Mouse (Mus musculus) granulocyte monocyte progenitor cell, adult 5-6 weeks (primary cell): ENCODE measurements around the gene Sohlh2. TPM values are rescaled to one million over a fixed set of nuclear protein-coding genes. Genes with fewer than 3 reads are reported as not detected.

Experiments used
- ATAC-seq: replicated peaks from 2 replicates; pipeline ENCODE4 v1.8.0; 2016; ENCODE audit warnings: mild to moderate bottlenecking, moderate TSS enrichment, inconsistent platforms; ENCODE audit not compliant: poor library complexity, severe bottlenecking
- total RNA-seq, 2 experiments: library from RNA; stranded (forward) in 1 of 2; stranded (reverse) in 1 of 2; fragments of 200-712, 200-1000 nt in 1 of 2; fragments of >200 nt in 1 of 2; fragmentation: Nextera tagmentation in 1 of 2; gene quantifications; 2 replicates each; pipeline ENCODE4 v1.2.3; 2014 to 2017

Gene Sohlh2
- not detected in 2 replicates for total RNA-seq (2014; fragmentation: Nextera tagmentation)
- total RNA-seq (2017), result not detected in 2 replicates

DNA sequence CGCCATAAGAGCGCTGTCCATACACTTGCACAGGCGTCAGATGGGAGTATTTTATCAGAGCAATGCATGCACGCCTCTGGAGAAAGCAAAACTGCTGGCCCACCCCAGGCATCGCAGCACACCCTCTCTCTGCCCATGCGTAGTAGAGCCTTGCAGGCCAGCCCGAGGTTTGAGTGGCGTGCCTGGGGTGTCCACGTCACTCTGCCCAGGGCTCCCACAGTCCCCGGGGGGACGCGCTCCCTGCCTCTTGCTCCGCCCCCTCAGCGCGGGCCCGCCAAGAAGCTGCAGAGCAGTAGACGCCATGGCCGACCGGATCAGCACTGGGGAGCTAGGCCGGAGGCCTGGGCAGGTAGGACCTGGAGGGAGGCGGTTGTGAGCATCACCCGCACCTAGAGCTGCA is at the start of gene Sohlh2:
Gene Sohlh2 (plus strand): TSS at position 263 of the 400 bp plus-strand sequence.
- no peak for ATAC-seq

- no peak for ATAC-seq
Observed at GRCm38 (mm10) chr3:55137039-55137438, 44.8 kb upstream of the Sohlh2 start, which contains the start of gene Ccdc169. Gene Ccdc169, plus strand, starts transcription at chr3:55137339.

GRCm38 (mm10) chr3:55139837-55140236 is 42.0 kb upstream of the Sohlh2 start:
- ATAC-seq, result no peak

GRCm38 (mm10) chr3:55141401-55141800 is 40.4 kb upstream of the Sohlh2 start:
- ATAC-seq, result no peak

DNA sequence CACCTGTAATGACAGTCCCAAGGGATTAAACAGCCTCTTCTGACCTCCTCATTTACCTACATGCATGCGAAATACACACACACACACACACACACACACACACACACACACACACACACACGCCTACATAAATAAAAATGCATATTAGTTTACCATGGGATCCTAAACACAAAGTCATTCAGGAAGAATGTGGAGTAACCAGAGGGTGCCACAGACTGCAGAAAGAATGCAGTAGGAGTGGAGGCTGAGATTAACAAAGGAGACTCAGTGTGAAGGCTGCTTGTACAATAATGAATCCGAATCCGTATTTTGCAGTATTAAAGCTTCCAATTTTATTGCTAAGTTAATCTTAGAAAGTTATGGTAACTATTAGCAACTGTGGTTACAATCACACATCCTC is 36.9 kb upstream of the Sohlh2 start:
- ATAC-seq, result no peak

- ATAC-seq, result no peak
Observed at GRCm38 (mm10) chr3:55146441-55146840, 35.4 kb upstream of the Sohlh2 start.

DNA sequence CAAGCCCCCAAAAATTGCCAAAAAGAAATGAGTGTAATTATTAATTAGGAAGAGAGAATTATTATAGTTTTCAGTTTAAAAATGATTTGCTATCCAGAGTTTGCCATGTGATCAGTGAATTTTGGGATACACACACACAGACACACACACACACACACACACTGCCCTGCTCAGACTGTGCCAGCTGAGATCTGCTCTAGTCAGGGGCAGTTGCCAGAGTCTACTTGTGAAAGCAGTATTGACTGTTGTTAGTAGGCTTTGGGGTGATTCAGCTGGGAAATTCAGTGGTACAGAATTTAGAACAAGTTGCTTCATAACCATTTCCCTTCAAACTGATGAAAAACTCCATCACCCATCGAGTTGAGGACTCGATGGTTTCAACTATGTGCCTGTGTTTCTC is 34.7 kb upstream of the Sohlh2 start:
- no peak for ATAC-seq

DNA sequence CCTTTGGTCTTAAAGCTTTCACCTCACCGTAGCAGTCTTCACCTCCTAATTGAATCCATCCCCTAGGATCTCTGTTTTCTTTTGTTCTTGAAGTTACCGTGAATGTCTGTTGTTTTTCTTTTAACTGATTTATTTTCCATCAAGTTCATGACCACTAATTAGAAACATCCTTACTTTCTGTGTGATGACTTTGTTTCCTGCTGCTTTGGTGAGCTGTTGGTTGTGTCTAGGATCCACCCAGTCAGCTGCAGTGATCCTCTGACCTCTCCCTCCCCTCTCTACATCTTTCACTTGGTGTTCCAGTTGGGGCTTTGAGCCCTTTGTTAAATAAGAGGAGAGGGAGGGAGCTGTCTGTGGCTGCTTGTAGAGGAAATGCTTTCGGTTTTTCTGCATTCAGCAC is 33.7 kb upstream of the Sohlh2 start:
- ATAC-seq, result no peak

DNA sequence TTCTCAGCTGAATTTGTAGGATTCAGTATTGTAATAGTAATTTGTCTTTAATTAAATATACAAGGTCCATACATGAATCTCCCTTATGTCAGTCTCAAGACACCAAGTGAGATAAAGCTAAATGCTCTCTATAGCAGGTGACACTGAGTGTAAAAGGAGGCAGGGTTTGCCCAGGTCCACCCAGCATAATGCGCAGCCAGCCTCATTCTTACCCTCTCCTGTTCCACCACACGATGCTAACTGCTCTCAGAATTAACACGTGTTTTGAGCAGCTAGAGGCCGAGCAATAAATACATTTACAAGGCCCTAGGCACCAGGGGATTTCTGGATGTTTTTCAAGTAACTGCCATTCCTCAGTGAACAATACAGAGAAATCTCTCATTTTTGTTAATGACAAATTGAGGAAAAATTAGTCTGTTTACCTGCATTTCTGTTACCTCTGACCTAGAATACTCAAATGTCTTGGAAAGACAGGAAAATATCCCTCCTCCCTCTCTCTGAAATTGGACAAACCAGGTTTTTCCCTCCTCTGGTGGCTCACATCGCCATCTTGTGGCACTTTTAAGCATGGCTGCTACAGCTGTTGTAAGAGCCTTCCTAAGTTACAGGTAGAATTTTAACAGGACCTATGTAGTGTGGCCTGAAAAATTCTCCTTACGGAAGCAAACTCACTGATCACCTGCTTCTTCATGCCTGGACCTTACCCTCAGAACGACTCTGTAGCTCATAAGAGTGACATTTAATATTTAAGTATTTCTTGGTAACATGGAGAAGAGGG is 30.0 kb upstream of the Sohlh2 start:
- ATAC-seq, result 0 out of 2 replicates have a peak, but pooled peaks have one; percentile 30

DNA sequence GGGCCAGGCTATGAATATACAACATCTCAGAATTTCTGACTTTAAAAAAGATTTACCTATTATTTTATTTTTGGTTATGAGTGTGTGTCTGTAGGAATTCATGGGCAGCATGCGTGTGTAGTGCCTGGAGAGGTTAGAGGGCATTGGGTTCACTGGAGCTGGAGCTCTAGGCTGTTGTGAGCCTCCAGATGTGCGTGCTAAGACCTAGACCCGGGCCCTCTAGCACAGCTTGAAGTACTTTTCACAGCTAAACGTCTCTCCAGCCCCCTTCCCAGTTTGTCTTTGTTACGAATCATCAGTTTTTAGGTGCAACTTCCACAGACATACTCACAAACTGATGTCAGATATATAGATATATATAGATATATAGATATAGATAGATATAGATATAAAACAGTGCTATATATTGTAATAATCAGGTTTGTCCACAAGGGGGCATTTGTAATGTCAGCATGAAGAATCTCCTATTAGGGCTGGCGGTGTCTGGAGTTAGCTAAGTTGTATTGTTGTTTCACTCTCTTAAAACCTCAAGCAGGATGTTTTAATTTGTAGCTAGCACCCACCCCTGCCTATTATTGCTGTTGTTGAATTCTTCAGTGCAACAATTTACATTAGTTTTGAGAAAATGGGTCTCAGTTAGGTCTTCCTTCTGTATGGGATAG is 29.0 kb upstream of the Sohlh2 start:
- ATAC-seq, result peak; percentile 61

- no peak for ATAC-seq
Observed at GRCm38 (mm10) chr3:55154163-55154562, 27.7 kb upstream of the Sohlh2 start.

DNA sequence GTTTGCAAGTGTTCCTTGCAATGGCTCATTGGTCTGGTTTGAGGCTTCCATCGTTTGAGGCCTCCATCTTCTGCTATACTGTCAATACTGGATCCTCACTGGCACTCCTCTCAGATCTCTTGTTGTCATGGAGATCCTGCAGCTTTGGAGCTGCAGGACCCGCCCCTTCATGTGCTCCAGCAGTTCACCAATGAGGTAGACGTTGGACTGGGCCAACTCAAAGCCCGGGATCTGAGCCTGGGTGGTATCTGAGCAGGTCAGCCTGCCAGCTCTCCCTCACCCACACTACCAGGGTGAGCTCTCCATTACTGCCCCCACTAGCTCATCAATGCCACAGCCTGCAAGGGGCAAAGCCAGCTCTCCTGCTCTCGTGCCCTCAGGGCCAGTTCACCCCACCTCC is 24.4 kb upstream of the Sohlh2 start:
- no peak for ATAC-seq

DNA sequence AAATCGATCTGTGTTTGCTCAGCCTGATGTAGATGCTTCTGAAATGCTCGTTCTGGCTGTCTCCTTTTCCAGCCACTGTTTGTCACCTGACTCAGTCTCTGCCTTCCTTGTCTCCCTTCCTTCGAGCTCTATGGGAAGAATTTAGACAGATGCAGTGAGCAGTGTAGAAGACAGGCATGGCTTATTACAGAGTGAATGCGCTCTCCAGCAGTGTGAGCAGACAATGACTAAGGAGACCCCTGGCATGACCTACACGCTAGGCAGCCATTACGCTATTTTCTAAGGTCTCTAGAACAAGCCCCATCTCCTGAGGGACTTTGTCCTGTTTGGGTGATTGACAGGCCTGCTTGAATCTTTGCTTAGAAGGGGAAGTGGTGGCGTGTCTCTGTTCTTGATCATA is 20.7 kb upstream of the Sohlh2 start:
- no peak for ATAC-seq

GRCm38 (mm10) chr3:55163510-55163909 is 18.3 kb upstream of the Sohlh2 start:
- no peak for ATAC-seq

GRCm38 (mm10) chr3:55172478-55172877 is 9.3 kb upstream of the Sohlh2 start:
- no peak for ATAC-seq

- ATAC-seq, result no peak
Observed at GRCm38 (mm10) chr3:55177271-55177670, 4.6 kb upstream of the Sohlh2 start.

GRCm38 (mm10) chr3:55191668-55192067 is 9.8 kb downstream of the Sohlh2 start:
- ATAC-seq, result no peak

DNA sequence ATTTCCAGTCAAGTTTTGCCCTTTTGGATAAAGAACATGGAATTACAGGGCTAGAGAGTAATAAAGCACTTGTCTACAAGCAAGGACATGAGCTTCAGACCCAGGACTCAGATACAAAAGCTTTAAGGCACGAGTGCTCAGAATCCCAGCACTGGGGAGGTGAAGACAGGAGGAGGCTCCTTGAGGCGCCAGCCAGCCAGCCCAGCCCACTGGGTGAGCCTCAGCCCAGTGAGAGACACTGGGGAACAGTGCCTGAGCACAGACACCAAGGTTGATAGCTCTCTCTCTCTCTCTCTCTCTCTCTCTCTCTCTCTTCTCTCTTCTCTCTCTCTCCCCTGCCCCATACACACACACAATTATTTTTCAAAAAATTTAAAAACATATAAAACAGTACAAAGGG is 11.5 kb downstream of the Sohlh2 start:
- no peak for ATAC-seq

- ATAC-seq, result no peak
Observed at GRCm38 (mm10) chr3:55194792-55195191, 13.0 kb downstream of the Sohlh2 start.

- no peak for ATAC-seq
Observed at GRCm38 (mm10) chr3:55195581-55196327, 13.9 kb downstream of the Sohlh2 start.

- ATAC-seq, result no peak
Observed at GRCm38 (mm10) chr3:55196328-55196710, 14.5 kb downstream of the Sohlh2 start.
